Mouse (Mus musculus): ENCODE results near the gene Pofut1.

Gene Pofut1

GRCm38 (mm10) chr2:153241250-153242014 lies at the start of gene Pofut1, which contains the start of gene Plagl2:
Pofut1 (plus strand) TSS chr2:153241533.
Plagl2 (minus strand) TSS chr2:153241426.
- DNase-seq (ENCODE audit: low read depth, low spot score), result peak; percentile 90

GRCm38 (mm10) chr2:153194255-153194654 lies 47.1 kb upstream of the Pofut1 start:
- no peak for DNase-seq (ENCODE audit: low read depth, low spot score)

- DNase-seq (ENCODE audit: low read depth, low spot score), result no peak
Measured at GRCm38 (mm10) chr2:153198485-153198884, 42.8 kb upstream of the Pofut1 start.

GRCm38 (mm10) chr2:153199114-153199513 lies 42.2 kb upstream of the Pofut1 start:
- DNase-seq (ENCODE audit: low read depth, low spot score), result no peak

- DNase-seq (ENCODE audit: low read depth, low spot score), result no peak
Measured at GRCm38 (mm10) chr2:153202766-153203165, 38.6 kb upstream of the Pofut1 start.

- no peak for DNase-seq (ENCODE audit: low read depth, low spot score)
Measured at GRCm38 (mm10) chr2:153208149-153208548, 33.2 kb upstream of the Pofut1 start.

GRCm38 (mm10) chr2:153209286-153209685 lies 32.0 kb upstream of the Pofut1 start:
- DNase-seq (ENCODE audit: low read depth, low spot score), result no peak

GRCm38 (mm10) chr2:153211451-153211850 lies 29.9 kb upstream of the Pofut1 start:
- DNase-seq (ENCODE audit: low read depth, low spot score), result no peak

- DNase-seq (ENCODE audit: low read depth, low spot score), result no peak
Measured at GRCm38 (mm10) chr2:153213351-153213750, 28.0 kb upstream of the Pofut1 start.

GRCm38 (mm10) chr2:153214771-153215259 lies 26.5 kb upstream of the Pofut1 start:
- DNase-seq (ENCODE audit: low read depth, low spot score), result no peak

- no peak for DNase-seq (ENCODE audit: low read depth, low spot score)
Measured at GRCm38 (mm10) chr2:153215421-153215820, 25.9 kb upstream of the Pofut1 start.

GRCm38 (mm10) chr2:153217826-153218340 lies 23.4 kb upstream of the Pofut1 start:
- DNase-seq (ENCODE audit: low read depth, low spot score), result no peak

- no peak for DNase-seq (ENCODE audit: low read depth, low spot score)
Measured at GRCm38 (mm10) chr2:153218516-153218915, 22.8 kb upstream of the Pofut1 start.

- no peak for DNase-seq (ENCODE audit: low read depth, low spot score)
Measured at GRCm38 (mm10) chr2:153221620-153222019, 19.7 kb upstream of the Pofut1 start.

GRCm38 (mm10) chr2:153222130-153222529 lies 19.2 kb upstream of the Pofut1 start:
- no peak for DNase-seq (ENCODE audit: low read depth, low spot score)

- no peak for DNase-seq (ENCODE audit: low read depth, low spot score)
Measured at GRCm38 (mm10) chr2:153222566-153222965, 18.8 kb upstream of the Pofut1 start.

GRCm38 (mm10) chr2:153224946-153225594 lies 16.3 kb upstream of the Pofut1 start, which contains the start of gene Tspyl3:
Tspyl3 (minus strand) TSS chr2:153225441.
- DNase-seq (ENCODE audit: low read depth, low spot score), result peak; percentile 55

GRCm38 (mm10) chr2:153225595-153225953 lies 15.8 kb upstream of the Pofut1 start:
- no peak for DNase-seq (ENCODE audit: low read depth, low spot score)

- no peak for DNase-seq (ENCODE audit: low read depth, low spot score)
Measured at GRCm38 (mm10) chr2:153227959-153228358, 13.4 kb upstream of the Pofut1 start.

GRCm38 (mm10) chr2:153228523-153228922 lies 12.8 kb upstream of the Pofut1 start:
- no peak for DNase-seq (ENCODE audit: low read depth, low spot score)

GRCm38 (mm10) chr2:153237193-153237592 lies 4.1 kb upstream of the Pofut1 start:
- no peak for DNase-seq (ENCODE audit: low read depth, low spot score)

GRCm38 (mm10) chr2:153237891-153238290 lies 3.4 kb upstream of the Pofut1 start:
- DNase-seq (ENCODE audit: low read depth, low spot score), result no peak

GRCm38 (mm10) chr2:153238406-153238805 lies 2.9 kb upstream of the Pofut1 start:
- DNase-seq (ENCODE audit: low read depth, low spot score), result no peak
